Comparison of ENCODE assay signal across 30 mouse cellular contexts in genomic region chr11:89969131-89969530, GRCm38 (mm10).
"Had no signal": no experiment of that assay in that cellular context is flagged by ENCODE, and none has a peak within 500 bp of the region (broad histone marks: within the 10 kb centered on the region; RNA-seq: fewer than 3 reads in every experiment).

No protein-coding gene starts in this region.

- ATAC-seq: liver, embryonic 12.5 days; liver, postnatal 0 days; lung, postnatal 0 days; midbrain, embryonic 13.5 days; midbrain, embryonic 15.5 days; midbrain, embryonic 16.5 days had no signal

- H3K4me3 ChIP-seq: limb, embryonic 10.5 days; limb, embryonic 12.5 days; limb, embryonic 13.5 days; limb, embryonic 15.5 days; liver, embryonic 12.5 days; liver, embryonic 13.5 days; liver, embryonic 15.5 days; lung, embryonic 15.5 days; megakaryocyte, embryonic 14.5 days; midbrain, embryonic 12.5 days; midbrain, embryonic 13.5 days; midbrain, embryonic 15.5 days; myocyte; neural tube, embryonic 12.5 days had no signal

- DNase-seq: left cerebral cortex, postnatal 4 days; liver; liver, embryonic 13.5 days; liver, postnatal 0 days; lung, adult 18-20 months; lung, adult 2 months; lung, embryonic 14.5 days; lung, postnatal 10 days; lung, postnatal 14 days; lung, postnatal 36 days; lung, postnatal 4 days; midbrain, embryonic 14.5 days had no signal

- H3K9me3 ChIP-seq: limb, embryonic 10.5 days; limb, embryonic 12.5 days; limb, embryonic 13.5 days; limb, embryonic 15.5 days; liver, embryonic 12.5 days; liver, embryonic 13.5 days; liver, embryonic 15.5 days; lung, embryonic 15.5 days; megakaryocyte, embryonic 14.5 days; midbrain, embryonic 12.5 days; midbrain, embryonic 13.5 days; midbrain, embryonic 15.5 days; neural tube, embryonic 12.5 days had no signal

- H3K36me3 ChIP-seq: limb, embryonic 10.5 days; limb, embryonic 12.5 days; limb, embryonic 13.5 days; limb, embryonic 15.5 days; liver, embryonic 12.5 days; liver, embryonic 13.5 days; liver, embryonic 15.5 days; lung, embryonic 15.5 days; midbrain, embryonic 12.5 days; midbrain, embryonic 13.5 days; midbrain, embryonic 15.5 days; neural tube, embryonic 12.5 days had no signal

- H3K27me3 ChIP-seq: limb, embryonic 12.5 days; limb, embryonic 13.5 days; limb, embryonic 15.5 days; liver, embryonic 12.5 days; liver, embryonic 13.5 days; liver, embryonic 15.5 days; lung, embryonic 15.5 days; midbrain, embryonic 12.5 days; midbrain, embryonic 13.5 days; midbrain, embryonic 15.5 days; neural tube, embryonic 12.5 days had no signal

- H3K4me1 ChIP-seq: limb, embryonic 12.5 days; limb, embryonic 13.5 days; limb, embryonic 15.5 days; liver, embryonic 12.5 days; liver, embryonic 13.5 days; liver, embryonic 15.5 days; lung, embryonic 15.5 days; megakaryocyte, embryonic 14.5 days; midbrain, embryonic 13.5 days; midbrain, embryonic 15.5 days had no signal

- H3K4me2 ChIP-seq: limb, embryonic 12.5 days; limb, embryonic 13.5 days; limb, embryonic 15.5 days; liver, embryonic 11.5 days; liver, embryonic 12.5 days; liver, embryonic 13.5 days; liver, embryonic 15.5 days; lung, embryonic 14.5 days; lung, embryonic 15.5 days; midbrain, embryonic 12.5 days; midbrain, embryonic 13.5 days; midbrain, embryonic 15.5 days; neural tube, embryonic 12.5 days had no signal

- H3K9ac ChIP-seq: limb, embryonic 12.5 days; limb, embryonic 13.5 days; limb, embryonic 15.5 days; liver, embryonic 12.5 days; liver, embryonic 13.5 days; liver, embryonic 14.5 days; liver, embryonic 15.5 days; liver, postnatal 0 days; lung, embryonic 14.5 days; lung, embryonic 15.5 days; midbrain, embryonic 12.5 days; midbrain, embryonic 13.5 days; midbrain, embryonic 15.5 days; neural tube, embryonic 12.5 days had no signal

- H3K27ac ChIP-seq: limb, embryonic 10.5 days; limb, embryonic 12.5 days; limb, embryonic 13.5 days; limb, embryonic 15.5 days; liver, embryonic 12.5 days; liver, embryonic 13.5 days; liver, embryonic 14.5 days; liver, embryonic 15.5 days; lung, embryonic 15.5 days; macrophage; midbrain, embryonic 12.5 days; midbrain, embryonic 13.5 days; midbrain, embryonic 15.5 days; neural tube, embryonic 12.5 days had no signal
